Mouse (Mus musculus) left cerebral cortex, adult 18-20 months (tissue): Measurements from ENCODE around the gene Usp21. TPM values are rescaled to one million over a fixed set of nuclear protein-coding genes. Genes with fewer than 3 reads are reported as not detected.
"Not testable (repeated sequence)": the region's sequence is repeated elsewhere in the genome, so short reads cannot be mapped to it uniquely, and the experiment has no call there.

Experiments used
- DNase-seq, 2 experiments: peaks; one replicate each; pipeline ENCODE4 v3.0.0; 2021 to 2022; ENCODE audit warnings: low spot score in 2 of 2, mixed read lengths in 1 of 2
- long read RNA-seq, 2 experiments: library from polyadenylated mRNA; stranded (forward); transcript quantifications; one replicate each; pipeline ENCODE4 v2.0.0; 2021
- total RNA-seq, 2 experiments: library from RNA; stranded (reverse); gene quantifications; 2 replicates each; pipeline ENCODE4 v1.2.3; 2021

Gene Usp21
- total RNA-seq = 10 to 100 TPM; 54.5 to 63.0 TPM
- long read RNA-seq, experiment 1, transcript Usp21-201 (13 exons, 2,219 nt) = major isoform, 68 of 83 reads
- long read RNA-seq, experiment 1, partial matches to known transcripts = 4 of 83 reads
- long read RNA-seq, experiment 1, other reads (novel, unspliced or antisense) = 8 of 83 reads
- long read RNA-seq, experiment 2, transcript Usp21-201 (13 exons, 2,219 nt) = major isoform, 39 of 58 reads
- long read RNA-seq, experiment 2, partial matches to known transcripts = 8 of 58 reads
- long read RNA-seq, experiment 2, other reads (novel, unspliced or antisense) = 8 of 58 reads

- DNase-seq = peak; percentile 93 to 95
Measured at GRCm38 (mm10) chr1:171287136-171288081, at the start of gene Usp21. Usp21 (minus strand) TSS chr1:171287991.

DNA sequence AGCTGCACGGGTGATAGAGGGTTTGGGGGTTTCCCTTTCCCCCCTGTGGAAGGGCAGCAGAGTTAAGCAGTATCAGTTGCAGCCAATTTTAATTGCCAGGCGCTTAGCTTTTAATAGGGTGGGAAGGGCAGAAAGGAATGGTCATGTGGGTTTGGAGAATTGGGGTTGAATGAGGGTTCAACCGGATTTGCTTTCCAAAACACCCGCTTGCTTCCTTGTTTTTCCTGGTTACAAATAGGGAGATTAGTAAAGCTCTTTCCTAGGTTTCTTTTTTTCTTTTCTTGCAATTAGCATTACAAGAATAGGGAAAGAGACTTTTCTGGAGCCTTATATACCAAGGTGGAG, 42.4 kb upstream of the Usp21 start:
- no peak for DNase-seq

GRCm38 (mm10) chr1:171329433-171330215, 41.8 kb upstream of the Usp21 start:
- DNase-seq = peak in 1 of 2 experiments; percentile 24

DNA sequence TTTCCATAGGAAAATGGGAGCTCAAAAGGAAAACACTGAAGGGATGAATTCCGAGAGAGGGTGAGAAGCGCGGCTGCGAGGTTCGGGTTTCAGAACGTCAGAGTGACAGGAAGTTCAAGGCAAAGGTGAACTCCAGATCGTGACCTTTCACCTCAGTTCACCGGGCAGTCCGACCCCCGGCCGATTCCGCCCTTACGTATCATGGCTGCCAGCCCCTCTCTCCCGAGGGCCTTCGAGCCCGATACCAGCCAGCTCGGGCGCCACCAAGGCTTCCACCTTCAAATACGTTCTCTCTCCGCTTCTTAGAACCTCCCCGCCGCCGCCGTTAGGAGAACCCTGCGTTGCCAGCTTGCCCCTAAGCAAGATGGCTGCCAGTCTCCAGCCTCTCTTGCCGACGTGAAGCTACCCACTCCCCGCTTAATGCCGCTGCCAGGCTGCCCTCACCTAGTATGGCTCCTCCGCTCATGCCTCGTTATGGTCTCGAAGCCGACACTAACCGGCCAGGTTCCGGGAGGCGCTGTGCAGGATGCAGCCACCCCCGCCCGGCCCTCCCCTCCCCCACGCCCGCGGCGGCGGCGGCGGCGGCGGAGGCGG, 41.1 kb upstream of the Usp21 start, which contains the start of gene Dedd:
TSS of gene Dedd (plus strand) at position 307 of the 594 bp plus-strand sequence.
- peak; percentile 87 to 89 for DNase-seq

DNA sequence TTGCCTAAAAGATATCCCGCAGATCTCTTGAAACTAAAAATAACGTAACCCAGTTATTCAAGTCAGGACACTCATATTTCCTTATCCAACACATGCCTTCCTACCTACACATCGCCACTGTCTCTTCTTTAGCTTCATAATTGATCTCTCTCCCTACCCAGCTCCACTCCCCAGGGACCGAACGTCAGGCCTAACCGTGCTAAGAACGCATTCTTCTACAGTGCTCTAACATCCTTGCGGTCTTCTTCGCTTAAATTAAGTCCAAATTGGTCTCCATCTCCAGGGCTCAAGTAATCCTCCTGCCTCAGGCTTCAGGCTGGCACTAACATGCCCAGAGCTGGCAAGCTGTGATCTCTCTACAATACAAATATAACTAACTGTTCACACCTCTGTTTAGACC, 40.5 kb upstream of the Usp21 start:
- DNase-seq = no peak

- not testable (repeated sequence) for DNase-seq
Measured at GRCm38 (mm10) chr1:171326588-171326987, 38.8 kb upstream of the Usp21 start.

GRCm38 (mm10) chr1:171325571-171325970, 37.8 kb upstream of the Usp21 start:
- no peak for DNase-seq

DNA sequence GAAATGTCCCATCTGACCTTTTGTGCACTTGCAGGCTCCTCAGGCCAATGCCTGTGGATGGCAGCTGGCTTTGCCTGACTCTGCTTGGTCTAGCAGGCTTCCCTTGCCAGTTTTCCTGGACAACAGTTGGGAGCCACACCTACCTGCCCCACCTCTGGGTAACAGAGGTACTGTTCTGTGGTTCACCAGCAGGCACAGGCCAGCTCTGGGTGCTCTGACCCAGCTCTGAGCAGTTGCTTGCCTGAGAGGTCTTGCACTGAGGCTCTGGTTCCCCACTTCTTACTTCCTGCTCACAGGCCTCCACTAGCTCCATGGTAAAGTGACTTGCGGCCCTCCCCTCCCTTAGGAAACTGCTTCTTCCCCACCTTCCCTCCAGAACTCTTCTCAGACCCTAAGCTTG, 34.2 kb upstream of the Usp21 start:
- no peak for DNase-seq

DNA sequence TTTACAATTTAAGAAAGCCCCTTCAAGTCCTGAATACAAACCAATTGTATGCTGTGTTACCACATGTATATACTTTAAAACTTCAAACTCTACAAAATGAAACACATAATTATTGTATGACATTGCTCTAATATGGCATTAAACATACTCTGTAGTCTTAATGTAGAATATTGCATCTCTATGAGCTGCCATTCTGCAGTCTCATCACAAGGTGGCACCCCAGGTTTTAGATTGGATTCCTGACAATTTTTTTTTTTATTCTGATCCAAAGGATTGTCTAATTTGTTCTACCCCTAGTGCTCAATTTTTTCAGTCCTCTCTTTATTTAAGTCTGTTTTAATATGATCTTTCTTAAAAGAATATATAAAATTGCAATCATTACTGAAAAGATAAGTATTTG, 33.6 kb upstream of the Usp21 start:
- no peak for DNase-seq

- no peak for DNase-seq
Measured at GRCm38 (mm10) chr1:171320151-171320550, 32.4 kb upstream of the Usp21 start.

GRCm38 (mm10) chr1:171319748-171320147, 32.0 kb upstream of the Usp21 start:
- no peak for DNase-seq

GRCm38 (mm10) chr1:171309321-171309720, 21.5 kb upstream of the Usp21 start:
- no peak for DNase-seq

- DNase-seq = not testable (repeated sequence)
Measured at GRCm38 (mm10) chr1:171306157-171306556, 18.4 kb upstream of the Usp21 start.

DNA sequence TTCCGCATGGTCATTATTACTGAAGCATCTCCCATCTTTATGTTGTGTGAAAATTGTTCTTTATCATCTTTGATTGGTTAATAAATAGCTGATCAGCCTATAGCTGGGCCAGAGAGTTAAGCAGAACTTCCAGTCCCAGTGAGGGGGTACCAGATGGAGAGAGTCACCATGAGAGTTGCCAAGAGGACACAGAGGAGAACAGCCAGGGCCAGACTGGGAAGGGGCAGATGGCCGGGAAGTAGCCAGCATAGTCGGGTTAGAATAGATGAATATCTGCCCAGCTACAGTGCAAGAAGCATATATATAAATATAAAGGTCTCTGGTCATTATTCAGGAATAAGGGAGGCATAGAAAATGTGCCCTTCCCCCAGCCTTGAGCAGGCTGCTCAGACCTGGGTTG, 10.4 kb upstream of the Usp21 start:
- DNase-seq = no peak

DNA sequence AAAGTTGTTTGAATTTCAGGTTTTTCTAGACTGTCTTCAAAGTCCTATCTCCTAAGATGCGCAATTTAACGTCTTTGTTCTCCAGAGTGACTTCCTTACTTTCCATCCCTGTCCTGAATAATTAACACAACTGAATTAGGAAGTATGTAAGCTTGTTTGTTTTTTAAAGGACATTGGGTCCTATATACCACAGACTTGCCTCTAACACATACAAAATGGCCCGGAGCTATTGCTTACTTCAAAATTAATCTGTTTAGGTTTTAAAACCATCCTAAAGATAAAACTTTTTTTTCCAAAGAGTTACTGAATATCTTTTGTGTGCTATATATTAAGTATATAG, 7.2 kb upstream of the Usp21 start:
- no peak for DNase-seq

GRCm38 (mm10) chr1:171294298-171295062, 6.7 kb upstream of the Usp21 start, which contains the start of gene Ufc1:
Ufc1 (minus strand) TSS chr1:171295024.
- DNase-seq = peak; percentile 71 to 85

- no peak for DNase-seq
Measured at GRCm38 (mm10) chr1:171293906-171294297, 6.1 kb upstream of the Usp21 start.

- DNase-seq = no peak
Measured at GRCm38 (mm10) chr1:171293351-171293750, 5.6 kb upstream of the Usp21 start.

DNA sequence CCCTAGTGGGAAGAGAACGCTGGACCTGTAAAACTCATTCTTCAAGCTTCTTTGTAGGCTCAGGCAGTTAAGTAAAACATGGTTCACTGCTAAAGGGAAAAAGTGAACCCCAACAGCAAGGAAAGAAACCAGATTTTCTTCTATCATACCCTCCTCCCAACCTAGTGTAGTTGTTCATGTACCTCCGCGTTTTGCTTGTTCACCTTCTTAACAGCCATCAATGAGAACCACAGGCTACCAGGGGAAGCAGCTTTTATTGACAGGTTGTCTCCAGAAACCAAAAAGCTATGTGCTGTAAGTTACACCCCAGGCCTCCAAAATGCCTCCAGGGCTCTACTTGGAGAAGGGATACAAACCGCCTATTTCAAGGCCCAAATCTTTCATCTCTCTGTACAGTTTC, 537 bp upstream of the Usp21 start:
- no peak for DNase-seq

GRCm38 (mm10) chr1:171286517-171286916, 1.3 kb downstream of the Usp21 start:
- no peak for DNase-seq
